Mouse (Mus musculus) cerebellum, adult 2 months (tissue): Measurements from ENCODE around the gene Gm21970. TPM values are rescaled to one million over a fixed set of nuclear protein-coding genes. Genes with fewer than 3 reads are reported as not detected.

Experiments used
- DNase-seq, 2 experiments: peaks; one replicate each; pipeline ENCODE4 v3.0.0; 2021
- H3K27ac ChIP-seq: fragments of 200-500 bp; 2 replicates; pipeline ENCODE4 v1.5.1; 2012; ENCODE audit warnings: low read length, control low read depth, inconsistent platforms; ENCODE audit not compliant: insufficient read depth
- H3K27me3 ChIP-seq: fragments of 200-500 bp; 2 replicates; pipeline ENCODE4 v1.6.1; 2012; ENCODE audit warnings: inconsistent platforms, mild to moderate bottlenecking, low read length, moderate library complexity; ENCODE audit not compliant: control insufficient read depth, insufficient read depth
- H3K4me1 ChIP-seq: fragments of 200-500 bp; 2 replicates; pipeline ENCODE4 v1.6.1; 2011; ENCODE audit warnings: low read length; ENCODE audit not compliant: control insufficient read depth, insufficient read depth
- H3K4me3 ChIP-seq: fragments of 200-500 bp; replicated peaks from 2 replicates; pipeline ENCODE3; 2011; ENCODE audit warnings: mild to moderate bottlenecking, low read depth, low read length, control low read depth; ENCODE audit not compliant: insufficient read depth
- CTCF ChIP-seq: fragments of 200-500 bp; IDR thresholded peaks from 2 replicates; pipeline ENCODE4 v1.5.1; 2011; ENCODE audit warnings: low read depth, mild to moderate bottlenecking, control low read depth, low read length, moderate library complexity, borderline replicate concordance; ENCODE audit not compliant: insufficient read depth
- POLR2A ChIP-seq: fragments of 200-500 bp; IDR thresholded peaks from 2 replicates; pipeline ENCODE4 v1.6.1; 2011; ENCODE audit warnings: low read length, control low read depth, borderline replicate concordance; ENCODE audit not compliant: insufficient read depth
- WGBS: fragments of 180-500 bp; shearing (Covaris S2); methylation state at CpG from one replicate; pipeline ENCODE4 v1.1.7; 2018; 5-methylcytosine and 5-hydroxymethylcytosine counted together
- polyA plus RNA-seq: library from polyadenylated mRNA; depleted of rRNA; stranded (reverse); fragments of >200 nt; gene quantifications from 2 replicates; pipeline ENCODE4 v1.2.3, GENCODE M21; 2012; rRNA removed

The Gm21970 gene
- polyA plus RNA-seq = not detected in 2 replicates

DNA sequence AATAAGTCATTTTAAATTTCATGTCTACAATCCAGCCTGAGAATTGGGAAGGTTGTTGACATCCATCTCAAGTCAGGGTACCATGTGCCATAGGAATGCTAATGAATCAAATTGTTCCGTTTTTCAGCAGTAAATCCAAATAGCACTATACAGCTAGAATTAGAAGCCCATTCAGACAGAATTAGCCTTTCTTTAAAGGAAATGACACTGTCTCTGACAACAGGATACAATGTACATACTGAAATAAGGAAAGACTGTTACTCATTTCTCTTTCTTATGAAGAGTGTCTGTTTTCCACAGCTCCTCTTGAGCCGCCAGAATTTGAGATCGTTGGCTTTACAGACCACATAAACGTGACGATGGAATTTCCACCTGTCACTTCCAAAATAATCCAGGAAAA, at the start of gene Gm21970:
Gm21970 (plus strand) TSS at position 301 of the 400 bp plus-strand sequence.
- no peak for DNase-seq
- no peak within 1 kb of the TSS for H3K4me3 ChIP-seq
- H3K4me1 ChIP-seq = no peaks in the 10 kb centered on the region
- H3K27ac ChIP-seq = no peak within 1 kb of the TSS
- no peaks in the 10 kb centered on the region for H3K27me3 ChIP-seq
- TF ChIP-seq POLR2A (no peak), CTCF (no peak)
- WGBS = 86% methylated on average over 5 of the region's 5 CpGs

DNA sequence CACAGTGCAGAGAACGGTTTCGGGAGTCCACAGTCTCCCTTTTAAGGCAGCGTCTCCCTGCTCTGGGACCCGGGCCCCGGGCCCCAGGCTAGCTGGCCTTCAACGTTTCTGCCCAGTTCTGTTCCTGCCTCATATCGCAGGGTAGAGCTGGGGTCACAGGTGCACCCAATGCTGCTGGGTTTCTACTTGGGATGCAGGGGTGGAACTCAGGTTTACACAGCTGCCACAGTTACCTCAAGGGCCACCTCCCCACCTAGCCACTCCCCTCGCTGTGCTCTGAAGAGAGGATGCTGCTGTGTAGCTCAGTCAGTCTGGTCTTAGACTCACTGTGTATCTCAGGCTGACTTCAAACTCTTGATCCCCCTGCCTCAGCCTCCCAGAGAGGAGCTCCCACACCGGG, 45.0 kb upstream of the Gm21970 start:
- Histone ChIP-seq H3K27ac (no peak overlapping the region), H3K4me1 (no peaks in the 10 kb centered on the region; the same call in 1 of the 2 replicates), H3K4me3 (no peak overlapping the region), H3K27me3 (no peaks in the 10 kb centered on the region; the same call in 1 of the 2 replicates)
- TF ChIP-seq CTCF = no peak
- no peak for TF ChIP-seq POLR2A
- WGBS = 81% methylated on average over 9 of the region's 9 CpGs
- DNase-seq = no peak

DNA sequence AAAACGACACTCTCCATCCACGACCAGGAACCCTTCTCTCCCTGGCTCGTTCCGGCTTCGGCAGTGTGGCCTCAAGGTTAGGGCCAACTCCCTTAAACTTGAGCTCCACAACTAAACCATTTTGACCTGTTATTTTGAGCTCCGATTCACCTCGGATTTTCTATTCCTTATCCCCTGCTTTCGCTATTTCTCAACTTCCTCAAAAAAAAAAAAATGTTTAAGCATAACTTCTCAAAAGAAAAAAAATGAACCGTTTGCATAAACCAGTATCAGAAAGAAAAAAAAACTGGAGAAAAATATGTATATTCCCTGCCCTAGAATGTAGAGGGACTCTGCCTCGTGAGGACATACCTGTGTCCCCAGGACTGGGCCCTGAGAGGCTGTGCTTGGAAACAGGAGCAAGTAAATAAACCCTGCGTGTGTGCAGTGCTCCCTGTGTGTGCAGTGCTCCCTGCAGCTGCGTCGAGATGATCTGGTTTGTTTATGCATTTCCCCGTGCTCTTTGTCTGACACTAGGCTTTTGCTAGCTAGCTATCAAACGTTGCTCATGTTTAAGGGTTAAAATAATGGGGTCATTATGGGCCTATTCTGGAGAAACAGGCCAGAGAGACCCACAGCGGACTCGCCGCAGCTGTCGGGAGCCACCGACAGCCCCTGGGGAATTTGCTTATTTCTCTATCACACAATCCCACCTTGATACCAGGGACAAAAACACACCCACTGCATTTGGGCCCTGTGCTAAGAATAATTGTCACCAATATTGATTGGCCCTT, 43.8 kb upstream of the Gm21970 start:
- Histone ChIP-seq H3K27ac (no peak overlapping the region), H3K4me1 (no peaks in the 10 kb centered on the region; the same call in 1 of the 2 replicates), H3K4me3 (no peak overlapping the region), H3K27me3 (no peaks in the 10 kb centered on the region; the same call in 1 of the 2 replicates)
- TF ChIP-seq POLR2A (no peak), CTCF (no peak)
- 77% methylated on average over 20 of the region's 20 CpGs for WGBS
- DNase-seq = no peak

DNA sequence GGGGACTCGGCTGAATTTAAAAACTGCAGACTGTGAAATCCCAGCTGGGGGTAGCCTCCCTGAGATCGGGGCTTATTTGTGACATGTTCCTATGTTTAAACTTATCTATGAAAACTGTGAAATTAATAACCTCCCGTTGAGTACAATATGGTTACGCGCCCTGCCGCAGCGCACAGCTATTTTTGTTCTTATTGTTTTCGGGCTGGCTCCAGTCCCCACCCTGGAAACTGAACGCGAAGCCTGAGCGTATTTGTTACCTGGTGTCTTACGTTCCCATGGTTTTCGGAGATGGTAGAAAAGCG, 43.3 kb upstream of the Gm21970 start:
- no peak overlapping the region for H3K27ac ChIP-seq
- H3K4me1 ChIP-seq = no peaks in the 10 kb centered on the region; the same call in 1 of the 2 replicates
- 40% methylated on average over 14 of the region's 14 CpGs for WGBS
- H3K27me3 ChIP-seq = no peaks in the 10 kb centered on the region; the same call in 1 of the 2 replicates
- no peak overlapping the region for H3K4me3 ChIP-seq
- no peak for TF ChIP-seq CTCF
- no peak for TF ChIP-seq POLR2A
- DNase-seq = peak in 1 of 2 experiments; percentile 36

DNA sequence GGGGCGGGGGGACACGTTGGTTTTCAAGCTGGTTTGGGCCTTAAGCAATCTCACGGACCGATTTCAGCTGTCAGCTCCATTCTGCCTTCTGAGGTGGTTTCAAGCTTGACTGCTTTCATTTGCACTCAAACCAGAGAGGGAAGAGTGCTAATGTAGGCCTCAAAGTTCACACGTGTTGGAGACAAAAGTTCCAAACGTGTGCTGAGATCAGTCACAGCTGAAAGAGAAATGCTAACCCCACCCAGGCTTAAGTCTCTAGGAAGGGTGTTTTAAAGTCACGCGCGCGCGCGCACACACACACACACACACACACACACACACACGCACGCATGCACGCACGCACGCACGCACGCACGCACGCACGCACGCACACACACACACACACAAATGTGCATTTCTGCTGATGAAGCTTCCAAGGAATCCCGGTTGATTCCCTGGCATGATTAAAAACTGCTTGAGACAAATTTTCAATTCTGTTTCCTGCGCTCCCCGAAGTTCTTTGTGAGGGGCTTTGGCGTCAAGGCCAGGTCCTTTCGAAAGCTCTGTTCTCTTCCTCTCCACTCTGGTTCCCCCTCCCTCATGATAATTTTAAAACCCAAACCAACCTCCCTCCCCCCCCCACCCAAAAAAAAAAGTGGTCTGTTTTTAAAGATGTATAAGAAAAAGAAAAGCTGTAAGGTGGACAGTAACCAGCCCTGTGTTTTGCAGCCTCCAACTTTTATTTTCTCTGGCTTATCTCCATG, 42.8 kb upstream of the Gm21970 start:
- no peak overlapping the region for H3K4me3 ChIP-seq
- no peak for TF ChIP-seq CTCF
- no peak for TF ChIP-seq POLR2A
- H3K27me3 ChIP-seq = no peaks in the 10 kb centered on the region; the same call in 1 of the 2 replicates
- 66% methylated on average over 28 of the region's 28 CpGs for WGBS
- peak in 1 of 2 experiments; percentile 52 for DNase-seq
- no peak overlapping the region for H3K27ac ChIP-seq
- H3K4me1 ChIP-seq = no peaks in the 10 kb centered on the region; the same call in 1 of the 2 replicates

DNA sequence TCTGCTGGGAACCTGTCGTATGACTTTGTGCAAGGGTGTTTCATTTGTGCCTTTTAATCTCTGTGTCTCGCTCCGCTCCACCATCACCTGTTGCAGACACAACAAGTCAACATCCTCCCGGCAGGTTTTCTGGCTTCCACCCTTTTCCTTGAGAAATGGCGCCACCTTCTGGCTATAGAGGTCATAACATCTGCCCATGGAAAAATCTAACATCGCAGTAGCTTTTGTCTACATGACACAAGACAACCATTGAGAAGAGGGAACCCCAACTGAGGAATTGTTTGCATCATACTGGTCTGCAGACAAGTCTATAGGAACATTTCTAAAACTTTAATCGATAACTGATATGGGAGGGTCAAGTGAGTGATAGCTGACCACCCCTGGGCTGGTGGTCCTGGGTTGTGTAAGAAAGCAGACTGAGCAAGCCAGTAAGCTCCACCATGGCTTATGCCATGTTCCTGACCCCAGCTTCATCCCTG, 39.4 kb upstream of the Gm21970 start:
- Histone ChIP-seq H3K4me1 (no peaks in the 10 kb centered on the region), H3K27ac (no peak overlapping the region), H3K4me3 (no peak overlapping the region), H3K27me3 (no peaks in the 10 kb centered on the region)
- WGBS = 1% methylated on average over 7 of the region's 7 CpGs
- DNase-seq = peak; percentile 80 to 82
- TF ChIP-seq POLR2A = no peak
- TF ChIP-seq CTCF = peak; percentile 85

DNA sequence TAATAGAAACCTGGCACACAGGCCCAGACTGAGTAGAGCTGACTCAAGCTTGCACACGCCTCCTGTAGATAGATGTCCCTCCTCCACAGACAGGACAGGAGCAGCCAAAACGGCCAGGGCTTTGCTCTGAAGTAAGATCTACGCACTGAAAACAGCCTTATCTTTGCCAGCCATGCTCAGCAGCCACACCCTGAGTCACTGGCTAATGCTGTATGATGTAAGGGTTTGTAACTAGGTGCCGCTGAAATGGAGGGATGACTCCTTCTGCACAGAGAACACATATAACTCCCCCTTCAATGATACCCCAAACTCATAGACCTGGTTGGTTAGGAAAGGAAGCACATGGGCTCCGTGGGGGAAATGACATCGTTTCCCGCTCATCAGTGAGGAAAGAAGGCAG, 38.8 kb upstream of the Gm21970 start:
- H3K27ac ChIP-seq = no peak overlapping the region
- WGBS = 68% methylated on average over 7 of the region's 7 CpGs
- DNase-seq = no peak
- no peaks in the 10 kb centered on the region for H3K4me1 ChIP-seq
- no peak for TF ChIP-seq POLR2A
- no peak for TF ChIP-seq CTCF
- H3K4me3 ChIP-seq = no peak overlapping the region
- H3K27me3 ChIP-seq = no peaks in the 10 kb centered on the region
